Mouse (Mus musculus) myocyte (in vitro differentiated cells): ENCODE measurements around the gene Rps17. TPM values are rescaled to one million over a fixed set of nuclear protein-coding genes. Genes with fewer than 3 reads are reported as not detected.

Experiments used
- H3K27me3 ChIP-seq: one replicate; pipeline ENCODE4 v1.6.1; 2011; ENCODE audit not compliant: control insufficient read depth, insufficient read depth, insufficient read length
- H3K36me3 ChIP-seq: one replicate; pipeline ENCODE4 v1.6.1; 2011; ENCODE audit not compliant: control insufficient read depth, insufficient read depth
- H3K4me2 ChIP-seq: one replicate; pipeline ENCODE4 v1.6.1; 2011; ENCODE audit warnings: low read depth, control low read depth
- H3K4me3 ChIP-seq: one replicate; pipeline ENCODE4 v1.5.1; 2011; ENCODE audit warnings: mild to moderate bottlenecking, control low read depth, moderate library complexity
- H3K79me2 ChIP-seq: one replicate; pipeline ENCODE4 v1.6.1; 2011; ENCODE audit not compliant: control insufficient read depth, insufficient read depth
- H3ac ChIP-seq: one replicate; pipeline ENCODE4 v1.6.1; 2011; ENCODE audit not compliant: control insufficient read depth, insufficient read length
- CEBPB ChIP-seq: IDR thresholded peaks from 2 replicates; pipeline ENCODE4 v1.6.1; 2011; ENCODE audit warnings: mild to moderate bottlenecking, moderate library complexity; ENCODE audit not compliant: poor library complexity, insufficient read depth, severe bottlenecking
- E2F4 ChIP-seq: IDR thresholded peaks from one replicate; pipeline ENCODE4 v1.6.1; 2011; ENCODE audit warnings: mild to moderate bottlenecking, control low read depth, moderate library complexity; ENCODE audit not compliant: insufficient read depth
- MAX ChIP-seq: IDR thresholded peaks from one replicate; pipeline ENCODE4 v1.6.1; 2011; ENCODE audit warnings: low read depth, mild to moderate bottlenecking, control low read depth
- MYOD1 ChIP-seq, 3 experiments: IDR thresholded peaks; one replicate each; pipeline ENCODE4 v1.6.1; 2011; ENCODE audit warnings: control low read depth in 2 of 3, low read depth in 2 of 3, mild to moderate bottlenecking in 2 of 3, moderate library complexity in 1 of 3; ENCODE audit not compliant: insufficient read length in 2 of 3, control insufficient read depth in 1 of 3
- MYOG ChIP-seq, 3 experiments: IDR thresholded peaks; one replicate each; pipeline ENCODE4 v1.6.1; 2011; ENCODE audit warnings: control low read depth in 2 of 3, low read depth in 2 of 3, mild to moderate bottlenecking in 2 of 3; ENCODE audit not compliant: insufficient read length in 2 of 3, control insufficient read depth in 1 of 3, insufficient read depth in 1 of 3
- POLR2A ChIP-seq: IDR thresholded peaks from one replicate; pipeline ENCODE4 v1.6.1; 2011; ENCODE audit warnings: low read depth, mild to moderate bottlenecking, control low read depth, moderate library complexity; ENCODE audit not compliant: insufficient read length
- POLR2AphosphoS2 ChIP-seq: IDR thresholded peaks from one replicate; pipeline ENCODE4 v1.6.1; 2011; ENCODE audit warnings: low read depth, control low read depth; ENCODE audit not compliant: insufficient read length
- REST ChIP-seq: IDR thresholded peaks from one replicate; pipeline ENCODE4 v1.6.1; 2011; ENCODE audit warnings: mild to moderate bottlenecking, control low read depth, moderate library complexity; ENCODE audit not compliant: insufficient read depth, insufficient read length
- SRF ChIP-seq: IDR thresholded peaks from one replicate; pipeline ENCODE4 v1.6.1; 2011; ENCODE audit warnings: low read depth; ENCODE audit not compliant: control insufficient read depth, insufficient read length
- TCF12 ChIP-seq: IDR thresholded peaks from one replicate; pipeline ENCODE4 v1.6.1; 2011; ENCODE audit warnings: mild to moderate bottlenecking, control low read depth; ENCODE audit not compliant: poor library complexity, insufficient read depth, severe bottlenecking
- TCF3 ChIP-seq: IDR thresholded peaks from one replicate; pipeline ENCODE4 v1.6.1; 2011; ENCODE audit warnings: low read depth, control low read depth; ENCODE audit not compliant: insufficient read length
- USF1 ChIP-seq: IDR thresholded peaks from one replicate; pipeline ENCODE4 v1.6.1; 2011; ENCODE audit warnings: low read depth, mild to moderate bottlenecking, control low read depth, moderate library complexity
- polyA plus RNA-seq: library from polyadenylated mRNA; unstranded; fragments of >200 nt; fragmentation: generic; extraction: Trizol; gene quantifications from one replicate; pipeline ENCODE4 v1.2.1, GENCODE M21; 2012; ENCODE audit warnings: missing spikeins

The Rps17 gene
- polyA plus RNA-seq, 1 experiment: 2,418 TPM

GRCm38 (mm10) chr7:81321776-81322175, 23.3 kb downstream of the Rps17 start:
- TF ChIP-seq POLR2AphosphoS2: no peak
- TF ChIP-seq MAX: no peak
- no peak for TF ChIP-seq TCF3
- no peak for TF ChIP-seq POLR2A
- TF ChIP-seq USF1: no peak
- no peak for TF ChIP-seq TCF12
- no peak for TF ChIP-seq E2F4
- TF ChIP-seq MYOD1 (IDR thresholded peaks at IDR 0.05; ENCODE audit: control insufficient read depth in 1 of 3, insufficient read length in 2 of 3, low read depth in 2 of 3): no peak
- no peak for TF ChIP-seq SRF
- TF ChIP-seq MYOG (IDR thresholded peaks at IDR 0.05; ENCODE audit: control insufficient read depth in 1 of 3, insufficient read depth in 1 of 3, insufficient read length in 2 of 3, low read depth in 2 of 3): no peak
- no peak for TF ChIP-seq REST
- TF ChIP-seq CEBPB: no peak
- no peak overlapping the region for H3K4me3 ChIP-seq
- no peaks in the 10 kb centered on the region for H3K36me3 ChIP-seq
- H3K4me2 ChIP-seq: no peak overlapping the region
- H3K27me3 ChIP-seq: no peaks in the 10 kb centered on the region
- no peak overlapping the region for H3ac ChIP-seq
- H3K79me2 ChIP-seq: no peaks in the 10 kb centered on the region

GRCm38 (mm10) chr7:81319749-81320148, 25.3 kb downstream of the Rps17 start:
- TF ChIP-seq MYOD1 (IDR thresholded peaks at IDR 0.05; ENCODE audit: control insufficient read depth in 1 of 3, insufficient read length in 2 of 3, low read depth in 2 of 3) (peak in 1 of 3 experiments; percentile 65), TCF12 (peak; percentile 7), REST (no peak), MAX (no peak), MYOG (IDR thresholded peaks at IDR 0.05; ENCODE audit: control insufficient read depth in 1 of 3, insufficient read depth in 1 of 3, insufficient read length in 2 of 3, low read depth in 2 of 3) (peak in 1 of 3 experiments; percentile 55)
- H3K4me3 ChIP-seq: no peak overlapping the region
- no peaks in the 10 kb centered on the region for H3K79me2 ChIP-seq
- H3K27me3 ChIP-seq: no peaks in the 10 kb centered on the region
- H3K4me2 ChIP-seq: peak overlapping the region; percentile 39
- H3K36me3 ChIP-seq: no peaks in the 10 kb centered on the region
- no peak overlapping the region for H3ac ChIP-seq

GRCm38 (mm10) chr7:81315583-81315982, 29.5 kb downstream of the Rps17 start:
- no peaks in the 10 kb centered on the region for H3K36me3 ChIP-seq
- no peak overlapping the region for H3K4me2 ChIP-seq
- H3ac ChIP-seq: no peak overlapping the region
- no peaks in the 10 kb centered on the region for H3K27me3 ChIP-seq
- H3K79me2 ChIP-seq: no peaks in the 10 kb centered on the region
- TF ChIP-seq MAX: no peak
- no peak for TF ChIP-seq SRF
- no peak for TF ChIP-seq USF1
- TF ChIP-seq MYOG (IDR thresholded peaks at IDR 0.05; ENCODE audit: control insufficient read depth in 1 of 3, insufficient read depth in 1 of 3, insufficient read length in 2 of 3, low read depth in 2 of 3): peak in 1 of 3 experiments; percentile 62
- no peak for TF ChIP-seq POLR2AphosphoS2
- peak in 2 of 3 experiments; percentile 10 to 57 for TF ChIP-seq MYOD1 (IDR thresholded peaks at IDR 0.05; ENCODE audit: control insufficient read depth in 1 of 3, insufficient read length in 2 of 3, low read depth in 2 of 3)
- no peak for TF ChIP-seq E2F4
- no peak for TF ChIP-seq CEBPB
- TF ChIP-seq TCF12: no peak
- TF ChIP-seq TCF3: no peak
- TF ChIP-seq POLR2A: no peak
- no peak for TF ChIP-seq REST
- no peak overlapping the region for H3K4me3 ChIP-seq

- TF ChIP-seq TCF3 (no peak), SRF (no peak), POLR2AphosphoS2 (no peak), POLR2A (no peak), REST (no peak), MYOG (IDR thresholded peaks at IDR 0.05; ENCODE audit: control insufficient read depth in 1 of 3, insufficient read depth in 1 of 3, insufficient read length in 2 of 3, low read depth in 2 of 3) (no peak), TCF12 (no peak), E2F4 (no peak), MAX (no peak), USF1 (no peak), CEBPB (no peak)
- H3ac ChIP-seq: no peak overlapping the region
- no peaks in the 10 kb centered on the region for H3K27me3 ChIP-seq
- no peaks in the 10 kb centered on the region for H3K36me3 ChIP-seq
- H3K4me3 ChIP-seq: no peak overlapping the region
- H3K4me2 ChIP-seq: no peak overlapping the region
- H3K79me2 ChIP-seq: no peaks in the 10 kb centered on the region
Observed at GRCm38 (mm10) chr7:81311581-81311980, 33.5 kb downstream of the Rps17 start.

- no peak for TF ChIP-seq USF1
- no peak for TF ChIP-seq CEBPB
- TF ChIP-seq POLR2AphosphoS2: no peak
- no peak for TF ChIP-seq POLR2A
- TF ChIP-seq MYOD1 (IDR thresholded peaks at IDR 0.05; ENCODE audit: control insufficient read depth in 1 of 3, insufficient read length in 2 of 3, low read depth in 2 of 3): no peak
- TF ChIP-seq TCF12: no peak
- TF ChIP-seq MYOG (IDR thresholded peaks at IDR 0.05; ENCODE audit: control insufficient read depth in 1 of 3, insufficient read depth in 1 of 3, insufficient read length in 2 of 3, low read depth in 2 of 3): no peak
- H3K4me3 ChIP-seq: no peak overlapping the region
- no peaks in the 10 kb centered on the region for H3K36me3 ChIP-seq
- H3ac ChIP-seq: no peak overlapping the region
- no peaks in the 10 kb centered on the region for H3K79me2 ChIP-seq
- H3K4me2 ChIP-seq: no peak overlapping the region
- H3K27me3 ChIP-seq: no peaks in the 10 kb centered on the region
Observed at GRCm38 (mm10) chr7:81311130-81311529, 33.9 kb downstream of the Rps17 start.
